Mouse (Mus musculus): ENCODE results near the gene Vmn1r226.

Gene Vmn1r226

GRCm38 (mm10) chr17:20682543-20682942 is at the start of gene Vmn1r226:
Vmn1r226 (plus strand) TSS chr17:20682843.
- DNase-seq (ENCODE audit: low spot score in 2 of 2), result no peak

DNA sequence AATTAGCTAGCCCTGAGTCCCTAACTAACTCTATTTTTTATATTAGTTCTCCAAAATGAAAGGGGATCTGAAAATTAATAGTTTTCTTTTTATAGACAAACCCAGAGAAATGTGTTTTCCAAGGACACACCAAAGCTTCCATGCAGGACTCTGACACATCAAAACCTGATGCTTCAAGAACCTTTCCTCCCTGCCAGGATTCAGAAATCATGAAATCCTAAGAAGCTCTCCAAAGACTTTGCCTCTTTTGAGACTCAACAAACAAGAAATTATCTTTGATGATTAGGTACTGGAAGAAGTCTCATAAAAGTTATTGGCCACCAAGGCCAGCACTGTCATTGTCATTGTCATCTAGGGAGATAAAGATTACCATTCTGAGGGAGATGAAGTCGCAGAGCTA is 46.9 kb downstream of the Vmn1r226 start, which contains the start of gene Vmn1r227:
Vmn1r227 (plus strand) TSS at position 301 of the 400 bp plus-strand sequence.
- DNase-seq (ENCODE audit: low spot score in 2 of 2), result no peak
